Mouse (Mus musculus) embryo, embryonic 11 days (tissue): ENCODE measurements around the gene 1810049J17Rik.

Experiments
- DNase-seq: peaks from one replicate; pipeline ENCODE4 v3.0.0-alpha.2; 2015

1810049J17Rik gene

GRCm38 (mm10) chr15:12341401-12341758 lies 19.7 kb upstream of the 1810049J17Rik start:
- peak; percentile 24 for DNase-seq

- DNase-seq, result no peak
These were observed 19.1 kb upstream of the 1810049J17Rik start for GRCm38 (mm10) chr15:12340536-12341400.

- DNase-seq, result no peak
These were observed 16.1 kb upstream of the 1810049J17Rik start for GRCm38 (mm10) chr15:12337779-12338137.

- DNase-seq, result no peak
These were observed 15.5 kb upstream of the 1810049J17Rik start for GRCm38 (mm10) chr15:12337030-12337778.

- DNase-seq, result no peak
These were observed 12.7 kb upstream of the 1810049J17Rik start for GRCm38 (mm10) chr15:12334381-12334780.

- DNase-seq, result no peak
These were observed 9.6 kb upstream of the 1810049J17Rik start for GRCm38 (mm10) chr15:12331300-12331699.

- no peak for DNase-seq
These were observed 9.2 kb upstream of the 1810049J17Rik start for GRCm38 (mm10) chr15:12330892-12331291.

- DNase-seq, result no peak
These were observed 8.7 kb upstream of the 1810049J17Rik start for GRCm38 (mm10) chr15:12330389-12330788.

GRCm38 (mm10) chr15:12324326-12324725 lies 2.6 kb upstream of the 1810049J17Rik start:
- no peak for DNase-seq

GRCm38 (mm10) chr15:12322676-12323402 lies 1.1 kb upstream of the 1810049J17Rik start:
- DNase-seq, result peak; percentile 18

- DNase-seq, result peak; percentile 98
These were observed 460 bp downstream of the 1810049J17Rik start, which contains the start of gene Golph3 for GRCm38 (mm10) chr15:12321091-12321787. Golph3 (plus strand) TSS chr15:12321450.

- no peak for DNase-seq
These were observed 1.1 kb downstream of the 1810049J17Rik start for GRCm38 (mm10) chr15:12320441-12321090.

- no peak for DNase-seq
These were observed 1.8 kb downstream of the 1810049J17Rik start for GRCm38 (mm10) chr15:12319889-12320288.

GRCm38 (mm10) chr15:12318451-12318850 lies 3.2 kb downstream of the 1810049J17Rik start:
- no peak for DNase-seq

GRCm38 (mm10) chr15:12317290-12317689 lies 4.4 kb downstream of the 1810049J17Rik start:
- no peak for DNase-seq

- no peak for DNase-seq
These were observed 5.7 kb downstream of the 1810049J17Rik start for GRCm38 (mm10) chr15:12315996-12316395.

GRCm38 (mm10) chr15:12314584-12314983 lies 7.1 kb downstream of the 1810049J17Rik start:
- DNase-seq, result no peak

GRCm38 (mm10) chr15:12313255-12313654 lies 8.4 kb downstream of the 1810049J17Rik start:
- DNase-seq, result no peak

- DNase-seq, result no peak
These were observed 10.2 kb downstream of the 1810049J17Rik start for GRCm38 (mm10) chr15:12311465-12311864.

- DNase-seq, result no peak
These were observed 11.0 kb downstream of the 1810049J17Rik start for GRCm38 (mm10) chr15:12310676-12311075.

GRCm38 (mm10) chr15:12308539-12308938 lies 13.2 kb downstream of the 1810049J17Rik start:
- DNase-seq, result no peak

GRCm38 (mm10) chr15:12307114-12307513 lies 14.6 kb downstream of the 1810049J17Rik start:
- DNase-seq, result no peak
